Mouse (Mus musculus): Measurements from ENCODE around the gene Pck2.

DNA sequence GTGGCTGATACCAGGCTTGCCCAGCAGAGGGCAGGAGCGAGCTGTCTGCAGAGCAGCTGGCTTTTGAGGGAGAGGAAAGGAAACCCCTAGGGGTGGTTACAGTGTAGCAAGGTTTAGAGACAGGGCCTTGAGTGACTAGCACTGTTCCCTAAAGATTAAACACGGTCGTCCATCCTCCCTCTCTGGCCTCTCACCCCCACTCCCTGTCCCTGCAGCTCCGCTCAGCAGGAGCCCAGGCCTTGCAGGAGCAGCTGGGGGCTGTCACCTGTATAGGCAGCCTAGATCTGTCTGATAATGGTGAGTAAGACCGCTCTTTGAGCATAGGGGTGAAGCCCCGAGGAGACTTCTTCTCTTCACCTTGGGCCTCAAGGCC is 42.6 kb upstream of the Pck2 start:
- TF ChIP-seq CTCF (IDR thresholded peaks at IDR 0.05; ENCODE audit: extremely low read depth, insufficient read depth, low read length) (peak; percentile 96), POLR2A (IDR thresholded peaks at IDR 0.05; ENCODE audit: extremely low read depth, insufficient read depth, low read length) (no peak)
